Mouse (Mus musculus) embryonic facial prominence, embryonic 14.5 days (tissue): ENCODE results near the gene 5031439G07Rik. TPM values are rescaled to one million over a fixed set of nuclear protein-coding genes. Genes with fewer than 3 reads are reported as not detected.
A peak's percentile ranks its signal among the peaks of the same experiment; 100 is the strongest.

Source experiments
- ATAC-seq: fragments of 200-750 bp; cut with Nextera tagmentation; 2 replicates; pipeline ENCODE4 v1.8.0; 2017; ENCODE audit warnings: low read depth, moderate number of reproducible peaks, moderate TSS enrichment
- DNase-seq: peaks from one replicate; pipeline ENCODE4 v3.0.0-alpha.2; 2015; ENCODE audit warnings: low spot score
- H3K27ac ChIP-seq: fragments of 300-500 bp; sonication (generic); replicated peaks from 2 replicates; pipeline ENCODE4 v1.5.1; 2014; ENCODE audit warnings: low read depth, mild to moderate bottlenecking, low read length, moderate library complexity
- H3K27me3 ChIP-seq: fragments of 300-500 bp; sonication (generic); replicated peaks from 2 replicates; pipeline ENCODE4 v1.6.1; 2014; ENCODE audit warnings: low read length; ENCODE audit not compliant: control insufficient read depth, insufficient read depth
- H3K36me3 ChIP-seq: fragments of 300-500 bp; sonication (generic); 2 replicates; pipeline ENCODE4 v1.6.1; 2014; ENCODE audit warnings: low read length, mixed read lengths; ENCODE audit not compliant: control insufficient read depth, insufficient read depth
- H3K4me1 ChIP-seq: fragments of 300-500 bp; sonication (generic); 2 replicates; pipeline ENCODE4 v1.6.1; 2014; ENCODE audit warnings: antibody characterized with exemption, low read length; ENCODE audit not compliant: control insufficient read depth, insufficient read depth
- H3K4me2 ChIP-seq: fragments of 300-500 bp; sonication (generic); 2 replicates; pipeline ENCODE4 v1.6.1; 2014; ENCODE audit warnings: low read depth, mild to moderate bottlenecking, low read length, moderate library complexity, mixed read lengths
- H3K4me3 ChIP-seq: fragments of 300-500 bp; sonication (generic); 2 replicates; pipeline ENCODE4 v1.5.1; 2014; ENCODE audit warnings: low read depth, mild to moderate bottlenecking, low read length
- H3K9ac ChIP-seq: fragments of 300-500 bp; sonication (generic); 2 replicates; pipeline ENCODE4 v1.6.1; 2014; ENCODE audit warnings: low read depth, mild to moderate bottlenecking, low read length, moderate library complexity, mixed read lengths
- H3K9me3 ChIP-seq: fragments of 300-500 bp; sonication (generic); 2 replicates; pipeline ENCODE4 v1.6.1; 2016; ENCODE audit warnings: low read length; ENCODE audit not compliant: control insufficient read depth
- WGBS: fragments of 180-500 bp; shearing (Covaris S2); extraction: QIAGEN DNeasy Blood & Tissue Kit; methylation state at CpG from one replicate; pipeline ENCODE4 v1.1.7; 2014; 5-methylcytosine and 5-hydroxymethylcytosine counted together
- polyA plus RNA-seq: library from polyadenylated mRNA; unstranded; fragments of >200 nt; fragmentation: Nextera tagmentation; extraction: Ambion mirVana; gene quantifications from 2 replicates; pipeline ENCODE4 v1.2.1, GENCODE M21; 2014

Gene 5031439G07Rik
- polyA plus RNA-seq, 1 experiment from 2014 or later: 11.1 TPM

GRCm38 (mm10) chr15:84972860-84973543, 15.3 kb downstream of the 5031439G07Rik start:
- no peak overlapping the region for H3K4me2 ChIP-seq
- DNase-seq: no peak
- no peaks in the 10 kb centered on the region for H3K9me3 ChIP-seq
- no peaks in the 10 kb centered on the region for H3K27me3 ChIP-seq
- H3K4me3 ChIP-seq: no peak overlapping the region
- ATAC-seq: no peak
- 49% methylated on average over 7 of the region's 8 CpGs for WGBS
- no peaks in the 10 kb centered on the region for H3K36me3 ChIP-seq
- H3K4me1 ChIP-seq: no peaks in the 10 kb centered on the region
- no peak overlapping the region for H3K9ac ChIP-seq
- no peak overlapping the region for H3K27ac ChIP-seq

DNA sequence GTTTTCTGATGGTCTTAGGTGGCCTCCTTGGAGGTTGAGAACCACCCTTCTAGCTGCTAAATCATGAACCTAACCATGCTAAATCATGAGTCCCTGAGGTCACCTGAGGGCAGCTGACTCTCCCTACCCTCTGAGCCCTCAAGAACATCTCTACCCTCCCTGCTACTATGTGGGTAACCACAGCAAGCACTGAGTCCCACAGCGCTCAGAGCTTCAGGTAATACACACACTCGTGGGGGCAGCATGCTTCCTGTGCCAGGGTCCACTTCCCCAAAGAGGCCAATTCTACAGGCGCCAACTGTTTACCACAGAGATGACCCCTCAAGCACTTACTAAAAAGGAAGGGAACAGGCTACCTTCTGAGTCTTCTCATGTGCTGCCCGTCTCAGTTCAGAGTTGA, 19.8 kb downstream of the 5031439G07Rik start:
- Histone ChIP-seq H3K9me3 (no peaks in the 10 kb centered on the region), H3K4me1 (no peaks in the 10 kb centered on the region), H3K36me3 (no peaks in the 10 kb centered on the region), H3K4me2 (no peak overlapping the region), H3K27ac (no peak overlapping the region), H3K4me3 (no peak overlapping the region), H3K9ac (no peak overlapping the region), H3K27me3 (no peaks in the 10 kb centered on the region)
- no peak for DNase-seq
- no peak for ATAC-seq
- WGBS: 93% methylated on average over 4 of the region's 4 CpGs

DNA sequence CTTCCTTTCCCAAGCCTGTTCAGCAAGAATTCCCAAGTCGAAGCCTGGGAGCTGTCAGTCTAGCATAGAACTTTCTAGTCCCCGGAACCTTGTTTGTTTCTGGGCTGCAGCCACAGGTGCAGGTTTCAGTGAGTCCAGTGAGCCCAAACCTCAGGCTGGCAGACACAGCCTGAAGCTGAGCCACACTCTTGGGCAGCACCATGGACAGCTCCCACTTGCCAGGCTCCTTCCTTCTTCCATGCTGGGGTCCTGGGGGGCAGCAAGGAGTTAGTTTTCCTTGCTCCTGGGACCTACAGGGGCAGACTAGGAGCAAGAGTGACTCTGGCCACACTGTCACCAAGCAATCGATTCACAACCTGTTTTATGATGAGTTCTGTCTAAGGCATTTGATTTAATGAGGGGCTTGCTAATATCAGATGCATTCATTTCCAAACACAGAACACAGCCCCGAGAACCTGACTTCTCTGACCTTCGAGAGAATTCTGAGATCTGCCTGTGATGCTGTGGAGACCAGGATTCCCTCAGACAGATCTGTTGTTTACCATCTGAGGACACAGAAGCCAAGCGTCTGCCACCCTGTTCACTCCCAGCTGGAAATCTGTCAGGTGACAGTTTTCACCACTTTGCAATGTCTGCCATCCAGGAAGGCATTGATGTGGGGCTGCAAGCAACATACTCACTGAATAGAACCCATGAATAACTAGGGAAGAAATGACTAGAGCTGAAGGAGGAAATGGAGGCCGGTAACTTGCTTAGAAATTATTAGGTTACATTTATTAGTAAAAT, 22.6 kb downstream of the 5031439G07Rik start:
- DNase-seq (peak; percentile 70), ATAC-seq (no peak)
- no peaks in the 10 kb centered on the region for H3K9me3 ChIP-seq
- no peak overlapping the region for H3K27ac ChIP-seq
- no peaks in the 10 kb centered on the region for H3K36me3 ChIP-seq
- no peak overlapping the region for H3K4me2 ChIP-seq
- H3K9ac ChIP-seq: no peak overlapping the region
- H3K4me1 ChIP-seq: no peaks in the 10 kb centered on the region
- 63% methylated on average over 7 of the region's 7 CpGs for WGBS
- H3K27me3 ChIP-seq: no peaks in the 10 kb centered on the region
- H3K4me3 ChIP-seq: no peak overlapping the region

GRCm38 (mm10) chr15:84964771-84965170, 23.6 kb downstream of the 5031439G07Rik start:
- Histone ChIP-seq H3K9me3 (no peaks in the 10 kb centered on the region), H3K4me3 (no peak overlapping the region), H3K4me2 (no peak overlapping the region), H3K9ac (no peak overlapping the region), H3K36me3 (no peaks in the 10 kb centered on the region), H3K27ac (no peak overlapping the region), H3K27me3 (no peaks in the 10 kb centered on the region), H3K4me1 (no peaks in the 10 kb centered on the region)
- ATAC-seq (no peak), DNase-seq (no peak)
- WGBS: 69% methylated on average over 5 of the region's 5 CpGs

GRCm38 (mm10) chr15:84962518-84962917, 25.8 kb downstream of the 5031439G07Rik start:
- no peaks in the 10 kb centered on the region for H3K9me3 ChIP-seq
- H3K9ac ChIP-seq: no peak overlapping the region
- WGBS: 90% methylated on average over 2 of the region's 2 CpGs
- DNase-seq: no peak
- H3K27me3 ChIP-seq: no peaks in the 10 kb centered on the region
- no peak for ATAC-seq
- no peak overlapping the region for H3K4me3 ChIP-seq
- H3K4me2 ChIP-seq: no peak overlapping the region
- no peaks in the 10 kb centered on the region for H3K4me1 ChIP-seq
- 0 out of 2 replicates have a peak, but pooled peaks cover 6% of the 10 kb centered on the region for H3K36me3 ChIP-seq
- no peak overlapping the region for H3K27ac ChIP-seq

DNA sequence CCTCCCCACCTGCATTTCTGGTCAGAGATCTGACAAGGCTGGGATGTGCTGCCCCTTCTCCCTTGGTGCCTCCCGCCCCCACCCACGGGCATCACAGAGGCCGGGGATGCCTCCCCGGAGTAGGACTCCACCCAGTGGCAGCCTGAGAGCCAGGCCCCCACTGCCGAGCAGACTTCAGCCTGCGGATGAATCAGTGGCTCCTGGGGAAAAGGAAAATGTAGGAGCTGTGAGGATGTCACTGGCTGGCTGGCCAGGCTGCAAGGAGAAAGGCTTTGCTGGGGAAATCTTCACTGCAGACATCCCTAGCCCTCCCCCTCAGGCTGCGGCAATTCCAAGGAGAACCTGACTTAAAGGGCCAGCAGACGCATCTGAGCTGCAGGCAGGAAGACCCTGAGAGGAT, 27.7 kb downstream of the 5031439G07Rik start:
- no peak for ATAC-seq
- Histone ChIP-seq H3K4me2 (no peak overlapping the region), H3K36me3 (peaks cover 7% of the 10 kb centered on the region; the same call in 1 of the 2 replicates), H3K4me3 (no peak overlapping the region), H3K4me1 (no peaks in the 10 kb centered on the region), H3K9ac (peak overlapping the region; percentile 30; the same call in 1 of the 2 replicates), H3K27ac (no peak overlapping the region), H3K9me3 (no peaks in the 10 kb centered on the region), H3K27me3 (no peaks in the 10 kb centered on the region)
- no peak for DNase-seq
- WGBS: 23% methylated on average over 8 of the region's 8 CpGs

- no peak overlapping the region for H3K27ac ChIP-seq
- no peak overlapping the region for H3K9ac ChIP-seq
- H3K36me3 ChIP-seq: peaks cover 15% of the 10 kb centered on the region; the same call in 1 of the 2 replicates
- no peak for ATAC-seq
- no peak for DNase-seq
- H3K4me3 ChIP-seq: no peak overlapping the region
- no peaks in the 10 kb centered on the region for H3K4me1 ChIP-seq
- 82% methylated on average over 6 of the region's 6 CpGs for WGBS
- H3K4me2 ChIP-seq: no peak overlapping the region
- no peaks in the 10 kb centered on the region for H3K9me3 ChIP-seq
- H3K27me3 ChIP-seq: no peaks in the 10 kb centered on the region
These were observed 28.5 kb downstream of the 5031439G07Rik start for GRCm38 (mm10) chr15:84959891-84960290.

DNA sequence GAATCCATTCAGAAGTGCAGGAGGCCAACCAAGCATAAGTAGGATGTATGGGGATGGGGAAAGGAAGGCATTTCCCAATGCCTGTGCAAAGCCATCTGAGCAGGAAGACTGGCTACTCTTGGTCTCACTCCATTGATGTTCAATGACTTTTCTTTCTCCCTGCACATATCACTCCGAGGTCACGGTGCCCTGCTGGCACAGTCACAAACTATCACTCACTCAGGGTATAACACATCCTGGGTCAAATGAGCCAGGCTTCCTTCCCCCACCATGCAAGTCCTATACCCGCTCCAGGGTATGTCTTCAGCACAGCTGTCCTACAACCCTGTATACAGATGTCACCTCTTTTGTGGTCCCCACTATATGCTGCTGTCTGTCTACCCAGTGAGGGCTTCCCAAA, 30.0 kb downstream of the 5031439G07Rik start:
- 92% methylated on average over 3 of the region's 3 CpGs for WGBS
- Histone ChIP-seq H3K9me3 (no peaks in the 10 kb centered on the region), H3K36me3 (peaks cover 29% of the 10 kb centered on the region; the same call in 1 of the 2 replicates), H3K4me2 (no peak overlapping the region), H3K9ac (no peak overlapping the region), H3K4me3 (no peak overlapping the region), H3K27me3 (no peaks in the 10 kb centered on the region), H3K4me1 (no peaks in the 10 kb centered on the region), H3K27ac (no peak overlapping the region)
- ATAC-seq (no peak), DNase-seq (no peak)
